Mouse (Mus musculus) left cerebral cortex, adult 2 months (tissue): ENCODE measurements around the gene Smyd3. TPM values are rescaled to one million over a fixed set of nuclear protein-coding genes. Genes with fewer than 3 reads are reported as not detected.

Experiments used
- DNase-seq, 2 experiments: peaks; one replicate each; pipeline ENCODE4 v3.0.0; 2021 to 2022; ENCODE audit warnings: low spot score in 2 of 2, mixed read lengths in 1 of 2; ENCODE audit errors: extremely low spot score in 1 of 2
- H3K27ac ChIP-seq: fragments of 200-600 bp; 2 replicates; pipeline ENCODE4 v1.8.1; 2022
- H3K4me3 ChIP-seq: fragments of 200-600 bp; 2 replicates; pipeline ENCODE4 v1.8.1; 2022
- CTCF ChIP-seq: fragments of 200-600 bp; IDR thresholded peaks from 2 replicates; pipeline ENCODE4 v1.8.1; 2022; ENCODE audit warnings: antibody characterized with exemption, mild to moderate bottlenecking, moderate library complexity
- intact Hi-C: fragments of 180-260 bp; cut with DNase I; formaldehyde crosslinking; loops from one replicate; pipeline ENCODE4 v1.15.1; 2025
- total RNA-seq, 2 experiments: library from RNA; stranded (reverse); gene quantifications; 2 replicates each; pipeline ENCODE4 v1.2.3; 2021

Smyd3 gene
- total RNA-seq, 2 experiments from 2014 or later: 25.0 to 25.6 TPM

- no peak for TF ChIP-seq CTCF
- no peak overlapping the region for H3K27ac ChIP-seq
- H3K4me3 ChIP-seq: no peak overlapping the region
- DNase-seq: peak in 1 of 2 experiments; percentile 26
- intact Hi-C loops: no loop called here
Observed at GRCm38 (mm10) chr1:179261496-179261966, 256.3 kb downstream of the Smyd3 start.

GRCm38 (mm10) chr1:179255826-179256512, 261.9 kb downstream of the Smyd3 start:
- no peak for TF ChIP-seq CTCF
- no peak for DNase-seq
- H3K4me3 ChIP-seq: no peak overlapping the region
- intact Hi-C loops: no loop called here
- H3K27ac ChIP-seq: no peak overlapping the region

- DNase-seq: no peak
- intact Hi-C loops: no loop called here
- H3K4me3 ChIP-seq: no peak overlapping the region
- TF ChIP-seq CTCF: no peak
- H3K27ac ChIP-seq: no peak overlapping the region
Observed at GRCm38 (mm10) chr1:179254531-179254930, 263.3 kb downstream of the Smyd3 start.

GRCm38 (mm10) chr1:179252611-179253010, 265.2 kb downstream of the Smyd3 start:
- no peak overlapping the region for H3K4me3 ChIP-seq
- no peak for TF ChIP-seq CTCF
- intact Hi-C loops: no loop called here
- no peak for DNase-seq
- H3K27ac ChIP-seq: no peak overlapping the region

- intact Hi-C loops: no loop called here
- no peak for TF ChIP-seq CTCF
- Histone ChIP-seq H3K4me3 (no peak overlapping the region), H3K27ac (no peak overlapping the region)
- DNase-seq: no peak
Observed at GRCm38 (mm10) chr1:179250388-179250787, 267.5 kb downstream of the Smyd3 start.

- intact Hi-C loops: no loop called here
- Histone ChIP-seq H3K4me3 (no peak overlapping the region), H3K27ac (no peak overlapping the region)
- TF ChIP-seq CTCF: no peak
- no peak for DNase-seq
Observed at GRCm38 (mm10) chr1:179243554-179243953, 274.3 kb downstream of the Smyd3 start.

GRCm38 (mm10) chr1:179240663-179241279, 277.1 kb downstream of the Smyd3 start:
- Histone ChIP-seq H3K4me3 (no peak overlapping the region), H3K27ac (no peak overlapping the region)
- DNase-seq: no peak
- TF ChIP-seq CTCF: no peak
- intact Hi-C loops: no loop called here

- intact Hi-C loops: no loop called here
- no peak for TF ChIP-seq CTCF
- Histone ChIP-seq H3K27ac (no peak overlapping the region), H3K4me3 (no peak overlapping the region)
- no peak for DNase-seq
Observed at GRCm38 (mm10) chr1:179238639-179239038, 279.2 kb downstream of the Smyd3 start.

GRCm38 (mm10) chr1:179237989-179238388, 279.9 kb downstream of the Smyd3 start:
- TF ChIP-seq CTCF: peak; percentile 37
- intact Hi-C loops: no loop called here
- DNase-seq: no peak

GRCm38 (mm10) chr1:179236217-179236840, 281.5 kb downstream of the Smyd3 start:
- intact Hi-C loops: no loop called here
- DNase-seq: no peak
- Histone ChIP-seq H3K27ac (no peak overlapping the region), H3K4me3 (no peak overlapping the region)
- no peak for TF ChIP-seq CTCF

More at GRCm38 (mm10) chr1:179237989-179238388, 279.9 kb downstream of the Smyd3 start:
- no peak overlapping the region for H3K27ac ChIP-seq
- no peak overlapping the region for H3K4me3 ChIP-seq

- peak; percentile 61 to 65 for DNase-seq
- intact Hi-C loops: loop anchor here (1.0 to 5.0 kb wide), 4 partner anchors 75 to 706 kb away; no protein-coding TSS in a partner anchor
- peak; percentile 85 for TF ChIP-seq CTCF
- Histone ChIP-seq H3K27ac (no peak overlapping the region), H3K4me3 (no peak overlapping the region)
Observed at GRCm38 (mm10) chr1:179231777-179232661, 285.8 kb downstream of the Smyd3 start.

GRCm38 (mm10) chr1:179229515-179229914, 288.3 kb downstream of the Smyd3 start:
- DNase-seq: no peak
- intact Hi-C loops: no loop called here
- no peak overlapping the region for H3K4me3 ChIP-seq
- no peak for TF ChIP-seq CTCF
- H3K27ac ChIP-seq: no peak overlapping the region
